ENCODE assay signal across 8 mouse cellular contexts in the genomic region with DNA sequence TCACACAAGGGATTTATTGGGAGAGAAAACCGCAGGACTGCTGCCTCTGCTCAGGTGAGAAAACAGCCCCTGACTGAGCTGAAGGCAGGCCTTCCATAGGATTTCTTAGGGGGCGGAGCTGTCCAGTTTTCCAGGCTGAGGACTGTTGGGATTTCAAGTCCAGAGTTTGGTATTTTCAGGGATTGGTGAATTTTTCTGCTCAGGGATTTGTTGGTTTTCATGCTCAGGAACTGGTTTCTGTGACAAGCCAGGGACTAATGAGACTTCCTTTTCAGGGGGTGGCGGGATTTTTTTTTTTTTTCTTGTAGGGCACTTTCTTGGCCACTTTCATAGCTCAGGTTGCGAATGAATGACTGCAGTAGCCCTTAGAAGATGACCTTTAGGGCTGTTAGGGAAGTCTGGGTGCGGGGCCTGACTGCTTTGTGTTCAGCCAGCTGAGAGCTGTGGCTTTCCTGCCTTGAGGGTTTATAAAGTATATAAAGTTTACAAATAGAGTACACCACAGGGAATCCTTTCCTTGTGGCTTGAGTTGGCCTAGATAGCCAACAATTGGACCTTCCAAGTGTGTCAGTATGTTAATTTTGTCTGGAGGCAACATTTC. TPM values are rescaled to one million over a fixed set of nuclear protein-coding genes. Genes with fewer than 3 reads are reported as not detected.
A peak's percentile ranks its signal among the peaks of the same experiment; 100 is the strongest.
DNase-seq lines count a peak whose midpoint lies in the region; ATAC-seq lines count a peak whose summit lies in the region.

No protein-coding gene starts in this region.

- WGBS in kidney, embryonic 14.5 days = 21% methylated on average over 5 of the region's 5 CpGs
- WGBS in hindbrain, embryonic 11.5 days = 33% methylated on average over 5 of the region's 5 CpGs
- WGBS in midbrain, embryonic 12.5 days = 39% methylated on average over 5 of the region's 5 CpGs

- no peak overlapping the region for H3K4me3 ChIP-seq in kidney, embryonic 14.5 days (ENCODE audit: low read length)
- peak overlapping the region; percentile 3; the same call in 1 of the 2 replicates for H3K4me3 ChIP-seq in hindbrain, embryonic 11.5 days (ENCODE audit: low read depth, low read length)
- H3K4me3 ChIP-seq in midbrain, embryonic 12.5 days = peak overlapping the region; percentile 6; the same call in 1 of the 2 replicates

- no peaks in the 10 kb centered on the region for H3K27me3 ChIP-seq in kidney, embryonic 14.5 days (ENCODE audit: control insufficient read depth, insufficient read depth, low read length)
- no peaks in the 10 kb centered on the region for H3K27me3 ChIP-seq in hindbrain, embryonic 11.5 days (ENCODE audit: control insufficient read depth, insufficient read depth, low read length)
- H3K27me3 ChIP-seq in midbrain, embryonic 12.5 days = no peaks in the 10 kb centered on the region

- no peak for DNase-seq in kidney, adult 8-10 months
- DNase-seq in R1 (ENCODE audit: low read depth, low spot score) = peak; percentile 56
- peak; percentile 37 for DNase-seq in hindbrain, embryonic 11.5 days (ENCODE audit: low spot score)
- DNase-seq in ovary, postnatal 10 days (ENCODE audit: low spot score) = no peak
- DNase-seq in ovary, postnatal 14 days (ENCODE audit: low spot score) = no peak

- peaks cover 9% of the 10 kb centered on the region for H3K4me1 ChIP-seq in kidney, embryonic 14.5 days (ENCODE audit: control insufficient read depth, insufficient read depth, low read length)
- 0 out of 2 replicates have a peak, but pooled peaks cover 2% of the 10 kb centered on the region for H3K4me1 ChIP-seq in hindbrain, embryonic 11.5 days (replicated peaks; ENCODE audit: control insufficient read depth, insufficient read depth, low read length)
- peaks cover 7% of the 10 kb centered on the region; the same call in 1 of the 2 replicates for H3K4me1 ChIP-seq in midbrain, embryonic 12.5 days

- H3K9ac ChIP-seq in kidney, embryonic 14.5 days (ENCODE audit: low read depth, low read length) = peak overlapping the region; percentile 20
- peak overlapping the region; percentile 24; the same call in 1 of the 2 replicates for H3K9ac ChIP-seq in hindbrain, embryonic 11.5 days (ENCODE audit: low read depth, low read length)
- no peak overlapping the region for H3K9ac ChIP-seq in midbrain, embryonic 12.5 days (replicated peaks)

- ATAC-seq in kidney, embryonic 14.5 days (ENCODE audit: low FRiP score, low TSS enrichment) = no peak
- ATAC-seq in hindbrain, embryonic 11.5 days (ENCODE audit: low FRiP score) = no peak
- ATAC-seq in midbrain, embryonic 12.5 days (ENCODE audit: low FRiP score, low read depth) = no peak
- ATAC-seq in megakaryocyte progenitor cell, adult 5-6 weeks (replicated peaks; ENCODE audit: poor library complexity) = no peak

- H3K36me3 ChIP-seq in kidney, embryonic 14.5 days (ENCODE audit: control insufficient read depth, insufficient read depth, low read length) = no peaks in the 10 kb centered on the region
- no peaks in the 10 kb centered on the region for H3K36me3 ChIP-seq in hindbrain, embryonic 11.5 days (ENCODE audit: control insufficient read depth, insufficient read depth, low read length)
- H3K36me3 ChIP-seq in midbrain, embryonic 12.5 days = no peaks in the 10 kb centered on the region

- peak overlapping the region; percentile 61; the same call in 1 of the 2 replicates for H3K27ac ChIP-seq in kidney, embryonic 14.5 days (ENCODE audit: low read depth, low read length)
- H3K27ac ChIP-seq in hindbrain, embryonic 11.5 days (ENCODE audit: low read depth, low read length) = no peak overlapping the region
- H3K27ac ChIP-seq in midbrain, embryonic 12.5 days (replicated peaks) = peak overlapping the region; percentile 100

- H3K4me2 ChIP-seq in kidney, embryonic 14.5 days (replicated peaks; ENCODE audit: low read depth, low read length) = peak overlapping the region; percentile 49
- peak overlapping the region; percentile 28 for H3K4me2 ChIP-seq in hindbrain, embryonic 11.5 days (replicated peaks; ENCODE audit: low read depth, low read length)
- peak overlapping the region; percentile 54 for H3K4me2 ChIP-seq in midbrain, embryonic 12.5 days (replicated peaks)

- no peaks in the 10 kb centered on the region for H3K9me3 ChIP-seq in kidney, embryonic 14.5 days (ENCODE audit: control insufficient read depth, low read length)
- no peaks in the 10 kb centered on the region for H3K9me3 ChIP-seq in hindbrain, embryonic 11.5 days (ENCODE audit: control insufficient read depth, low read length)
- H3K9me3 ChIP-seq in midbrain, embryonic 12.5 days = no peaks in the 10 kb centered on the region

RNA-seq across cellular contexts. Expression of a gene that starts 1.6 kb away (rescaled TPM):
- 1.5 and 1.8 TPM in 2 replicates for polyA plus RNA-seq in kidney, embryonic 14.5 days (2014; fragmentation: Nextera tagmentation; extraction: Ambion mirVana)
- 1.8 and 2.2 TPM in 2 replicates for polyA plus RNA-seq in hindbrain, embryonic 11.5 days (2014; fragmentation: Nextera tagmentation; extraction: Ambion mirVana)
- 4.3 TPM in 2 replicates for polyA plus RNA-seq in midbrain, embryonic 12.5 days (2016; fragmentation: Nextera tagmentation; extraction: Ambion mirVana)
- total RNA-seq in megakaryocyte progenitor cell, adult 5-6 weeks (2015) = 3.4 and 4.2 TPM in 2 replicates
- 1.2 and 3.4 TPM in 2 replicates for total RNA-seq in megakaryocyte progenitor cell, adult 5-6 weeks (2017)

RNA-seq across cellular contexts. Expression of a gene that starts 1.9 kb away (rescaled TPM):
- polyA plus RNA-seq in kidney, embryonic 14.5 days (2014; fragmentation: Nextera tagmentation; extraction: Ambion mirVana) = 14.1 and 14.6 TPM in 2 replicates
- polyA plus RNA-seq in hindbrain, embryonic 11.5 days (2014; fragmentation: Nextera tagmentation; extraction: Ambion mirVana) = 19.8 and 20.0 TPM in 2 replicates
- polyA plus RNA-seq in midbrain, embryonic 12.5 days (2016; fragmentation: Nextera tagmentation; extraction: Ambion mirVana) = 29.3 and 31.7 TPM in 2 replicates
- total RNA-seq in megakaryocyte progenitor cell, adult 5-6 weeks (2015) = 8.0 and 9.8 TPM in 2 replicates
- 5.0 and 5.5 TPM in 2 replicates for total RNA-seq in megakaryocyte progenitor cell, adult 5-6 weeks (2017)

RNA-seq across cellular contexts. Expression of a gene that starts 21.7 kb away (rescaled TPM):
- polyA plus RNA-seq in kidney, embryonic 14.5 days (2014; fragmentation: Nextera tagmentation; extraction: Ambion mirVana) = 10.8 and 12.4 TPM in 2 replicates
- polyA plus RNA-seq in hindbrain, embryonic 11.5 days (2014; fragmentation: Nextera tagmentation; extraction: Ambion mirVana) = 9.4 and 10.6 TPM in 2 replicates
- polyA plus RNA-seq in midbrain, embryonic 12.5 days (2016; fragmentation: Nextera tagmentation; extraction: Ambion mirVana) = 9.2 TPM in 2 replicates
- total RNA-seq in megakaryocyte progenitor cell, adult 5-6 weeks (2015) = 9.8 and 14.2 TPM in 2 replicates
- total RNA-seq in megakaryocyte progenitor cell, adult 5-6 weeks (2017) = 10.1 and 13.7 TPM in 2 replicates

Comparison
In these comparisons a context has a peak if more than half of its experiments do, and no peak if none do; other contexts are left out.
1. DNase-seq: peak in R1 (single experiment) and hindbrain, embryonic 11.5 days (single experiment); none in kidney, adult 8-10 months (0 of 2), ovary, postnatal 10 days (single experiment) and ovary, postnatal 14 days (single experiment).
2. Peak in every context shown above with its lines, with median percentiles within 50 percentile points of each other: H3K4me2 ChIP-seq.